Mouse (Mus musculus) hindbrain, embryonic 14.5 days (tissue): ENCODE data around the gene Mxi1. TPM values are rescaled to one million over a fixed set of nuclear protein-coding genes. Genes with fewer than 3 reads are reported as not detected.

Source experiments
- ATAC-seq: fragments of 200-750 bp; cut with Nextera tagmentation; 2 replicates; pipeline ENCODE4 v1.8.0; 2017; ENCODE audit warnings: moderate number of reproducible peaks, mild to moderate bottlenecking, moderate TSS enrichment, moderate library complexity; ENCODE audit not compliant: low FRiP score
- DNase-seq: peaks from one replicate; pipeline ENCODE4 v3.0.0-alpha.2; 2015; ENCODE audit warnings: low spot score
- H3K27ac ChIP-seq: fragments of 300-500 bp; sonication (generic); 2 replicates; pipeline ENCODE4 v1.5.1; 2014; ENCODE audit warnings: mild to moderate bottlenecking, moderate library complexity
- H3K27me3 ChIP-seq: fragments of 300-500 bp; sonication (generic); 2 replicates; pipeline ENCODE4 v1.6.1; 2014; ENCODE audit warnings: mild to moderate bottlenecking, low read length, mixed read lengths; ENCODE audit not compliant: control insufficient read depth, insufficient read depth
- H3K36me3 ChIP-seq: fragments of 300-500 bp; sonication (generic); replicated peaks from 2 replicates; pipeline ENCODE4 v1.6.1; 2014; ENCODE audit not compliant: control insufficient read depth, insufficient read depth
- H3K4me1 ChIP-seq: fragments of 300-500 bp; sonication (generic); replicated peaks from 2 replicates; pipeline ENCODE4 v1.6.1; 2014; ENCODE audit warnings: antibody characterized with exemption, low read length, mixed read lengths; ENCODE audit not compliant: control insufficient read depth, insufficient read depth
- H3K4me2 ChIP-seq: fragments of 300-500 bp; sonication (generic); replicated peaks from 2 replicates; pipeline ENCODE4 v1.6.1; 2014; ENCODE audit warnings: mild to moderate bottlenecking, moderate library complexity
- H3K4me3 ChIP-seq: fragments of 300-500 bp; sonication (generic); replicated peaks from 2 replicates; pipeline ENCODE4 v1.5.1; 2014; ENCODE audit warnings: mild to moderate bottlenecking, low read length
- H3K9ac ChIP-seq: fragments of 300-500 bp; sonication (generic); 2 replicates; pipeline ENCODE4 v1.6.1; 2014
- H3K9me3 ChIP-seq: fragments of 300-500 bp; sonication (generic); 2 replicates; pipeline ENCODE4 v1.6.1; 2016; ENCODE audit warnings: low read length; ENCODE audit not compliant: control insufficient read depth
- WGBS: fragments of 180-500 bp; shearing (Covaris S2); extraction: QIAGEN DNeasy Blood & Tissue Kit; methylation state at CpG from one replicate; pipeline ENCODE4 v1.1.7; 2014; 5-methylcytosine and 5-hydroxymethylcytosine counted together
- polyA plus RNA-seq: library from polyadenylated mRNA; unstranded; fragments of >200 nt; fragmentation: Nextera tagmentation; extraction: Ambion mirVana; gene quantifications from 2 replicates; pipeline ENCODE4 v1.2.1, GENCODE M21; 2014

The Mxi1 gene
- polyA plus RNA-seq, 1 experiment from 2014 or later, result 50.4 TPM

GRCm38 (mm10) chr19:53421583-53422188, 111.4 kb downstream of the Mxi1 start:
- Histone ChIP-seq H3K27me3 (no peaks in the 10 kb centered on the region), H3K4me3 (peak overlapping the region; percentile 37), H3K36me3 (no peaks in the 10 kb centered on the region), H3K27ac (no peak overlapping the region), H3K4me1 (peaks cover 10% of the 10 kb centered on the region; the same call in 1 of the 2 replicates), H3K9me3 (no peaks in the 10 kb centered on the region), H3K4me2 (peak overlapping the region; percentile 71), H3K9ac (no peak overlapping the region)
- ATAC-seq (peak; percentile 10; the same call in 1 of the 2 replicates), DNase-seq (no peak)
- WGBS, result under 1% methylated on average over 6 of the region's 6 CpGs

- H3K4me1 ChIP-seq, result peaks cover 10% of the 10 kb centered on the region; the same call in 1 of the 2 replicates
- ATAC-seq (no peak), DNase-seq (no peak)
- no peak overlapping the region for H3K27ac ChIP-seq
- H3K9me3 ChIP-seq, result no peaks in the 10 kb centered on the region
- no peak overlapping the region for H3K4me3 ChIP-seq
- H3K9ac ChIP-seq, result no peak overlapping the region
- 76% methylated on average over 18 of the region's 18 CpGs for WGBS
- no peak overlapping the region for H3K4me2 ChIP-seq
- H3K36me3 ChIP-seq, result no peaks in the 10 kb centered on the region
- H3K27me3 ChIP-seq, result no peaks in the 10 kb centered on the region
Measured at GRCm38 (mm10) chr19:53422358-53423308, 112.3 kb downstream of the Mxi1 start.

- Histone ChIP-seq H3K4me1 (peaks cover 10% of the 10 kb centered on the region; the same call in 1 of the 2 replicates), H3K4me2 (no peak overlapping the region), H3K9me3 (no peaks in the 10 kb centered on the region), H3K4me3 (no peak overlapping the region), H3K27ac (no peak overlapping the region), H3K27me3 (no peaks in the 10 kb centered on the region), H3K36me3 (no peaks in the 10 kb centered on the region), H3K9ac (no peak overlapping the region)
- WGBS, result 22% methylated on average over 19 of the region's 19 CpGs
- no peak for DNase-seq
- no peak for ATAC-seq
Measured at GRCm38 (mm10) chr19:53423341-53423753, 113.0 kb downstream of the Mxi1 start.

GRCm38 (mm10) chr19:53423816-53424465, 113.6 kb downstream of the Mxi1 start:
- no peaks in the 10 kb centered on the region for H3K27me3 ChIP-seq
- ATAC-seq (no peak), DNase-seq (no peak)
- no peaks in the 10 kb centered on the region for H3K9me3 ChIP-seq
- no peak overlapping the region for H3K4me3 ChIP-seq
- no peak overlapping the region for H3K27ac ChIP-seq
- no peak overlapping the region for H3K9ac ChIP-seq
- H3K36me3 ChIP-seq, result no peaks in the 10 kb centered on the region
- peaks cover 10% of the 10 kb centered on the region; the same call in 1 of the 2 replicates for H3K4me1 ChIP-seq
- 68% methylated on average over 17 of the region's 17 CpGs for WGBS
- no peak overlapping the region for H3K4me2 ChIP-seq

GRCm38 (mm10) chr19:53424629-53425028, 114.3 kb downstream of the Mxi1 start:
- no peak overlapping the region for H3K4me2 ChIP-seq
- no peak for ATAC-seq
- no peak for DNase-seq

More at GRCm38 (mm10) chr19:53424629-53425028, 114.3 kb downstream of the Mxi1 start:
- 72% methylated on average over 18 of the region's 18 CpGs for WGBS
- H3K36me3 ChIP-seq, result no peaks in the 10 kb centered on the region
- H3K9ac ChIP-seq, result no peak overlapping the region
- H3K4me1 ChIP-seq, result peaks cover 10% of the 10 kb centered on the region; the same call in 1 of the 2 replicates
- H3K27ac ChIP-seq, result no peak overlapping the region
- H3K9me3 ChIP-seq, result no peaks in the 10 kb centered on the region
- no peak overlapping the region for H3K4me3 ChIP-seq
- no peaks in the 10 kb centered on the region for H3K27me3 ChIP-seq

Other genes with a start within 250 kb of the Mxi1 start
- gene Add3, start 170.1 kb upstream of the Mxi1 start, polyA plus RNA-seq, result 43.4 and 48.9 TPM in 2 replicates
- 3.9 TPM in 1 of 2 replicates, not detected in the other for gene Gm10197, start 61.2 kb downstream of the Mxi1 start, polyA plus RNA-seq
- 35.3 and 35.6 TPM in 2 replicates for gene Smndc1, start 80.1 kb downstream of the Mxi1 start, polyA plus RNA-seq
- gene Dusp5, start 218.6 kb downstream of the Mxi1 start, polyA plus RNA-seq, result 3.0 and 4.6 TPM in 2 replicates